Mouse (Mus musculus): Measurements from ENCODE around the gene Lrrc73. TPM values are rescaled to one million over a fixed set of nuclear protein-coding genes. Genes with fewer than 3 reads are reported as not detected.

Gene Lrrc73
- polyA plus RNA-seq (2014; fragmentation: Illumina TruSeq; extraction: RNeasy Lipid Tissue Mini Kit (QIAGEN cat#74804); ENCODE audit: low read depth, low replicate concordance), result not detected

DNA sequence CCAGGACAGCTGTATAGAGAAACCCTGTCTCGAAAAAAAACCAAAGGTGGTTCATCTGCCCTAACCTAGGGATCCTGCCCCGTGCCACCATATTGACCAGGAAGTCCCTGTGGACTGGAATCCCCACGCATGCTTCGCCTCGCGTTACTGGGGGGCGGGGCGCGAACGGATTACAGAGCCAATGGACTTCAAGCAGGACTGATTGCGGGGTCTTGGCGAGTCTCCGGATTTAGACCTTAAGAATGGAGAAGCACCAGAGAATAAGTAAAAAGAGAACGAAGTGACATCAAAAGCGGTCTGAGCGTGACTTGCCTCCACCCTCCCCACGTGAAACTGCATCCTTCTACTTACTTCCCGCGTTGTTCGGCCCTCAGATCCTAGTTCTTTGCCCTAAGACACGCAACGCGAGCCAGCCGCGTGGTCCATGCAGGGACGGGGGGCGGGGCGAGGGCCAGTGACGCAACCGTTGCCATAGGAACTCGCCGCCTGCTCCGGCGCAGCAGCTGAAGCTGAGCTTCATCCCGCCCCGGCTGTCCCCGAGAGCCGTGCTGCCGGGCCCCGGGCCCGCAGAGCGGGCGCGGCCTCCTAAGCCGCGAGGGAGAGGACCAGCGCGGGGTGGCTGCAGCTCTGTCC, at the start of gene Lrrc73:
Gene Lrrc73 (plus strand): TSS at position 80 of the 633 bp plus-strand sequence.

DNA sequence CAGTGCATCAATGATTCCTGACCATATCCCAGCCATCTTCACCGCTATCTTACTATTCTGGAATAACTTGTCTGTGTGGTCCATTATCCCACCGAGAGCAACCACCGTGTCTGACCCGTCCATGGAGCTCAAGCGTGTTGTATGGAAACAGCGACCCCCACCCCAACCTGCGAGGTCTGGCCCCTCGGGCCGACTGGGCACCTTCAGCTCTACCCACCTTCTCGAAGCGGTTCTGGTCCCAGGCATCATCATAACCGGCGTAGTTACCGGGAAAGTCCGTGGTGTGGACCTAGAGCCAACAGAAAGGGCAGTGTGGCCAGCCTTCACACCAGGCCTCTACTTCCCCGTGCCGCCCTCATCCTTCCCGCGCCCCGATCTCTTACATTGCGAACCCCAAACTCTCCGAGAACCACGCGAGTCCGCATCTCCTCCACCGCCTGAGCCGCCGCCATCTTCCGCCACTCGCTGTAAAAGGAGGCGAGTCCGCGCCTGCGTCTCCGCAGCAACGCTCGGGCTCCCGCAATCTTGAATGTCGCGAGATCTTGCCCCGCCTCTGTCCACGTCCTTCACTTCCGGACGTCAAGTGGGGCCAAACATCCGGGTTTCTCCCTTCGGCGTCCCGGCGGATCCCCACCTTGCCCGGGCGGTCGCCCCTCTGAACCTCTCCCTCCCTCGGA, 5.7 kb upstream of the Lrrc73 start, which contains the start of the genes Polr1c and Yipf3:
Gene Polr1c (minus strand): TSS at position 543 of the 677 bp plus-strand sequence.
Gene Yipf3 (plus strand): TSS at position 569 of the 677 bp plus-strand sequence.

DNA sequence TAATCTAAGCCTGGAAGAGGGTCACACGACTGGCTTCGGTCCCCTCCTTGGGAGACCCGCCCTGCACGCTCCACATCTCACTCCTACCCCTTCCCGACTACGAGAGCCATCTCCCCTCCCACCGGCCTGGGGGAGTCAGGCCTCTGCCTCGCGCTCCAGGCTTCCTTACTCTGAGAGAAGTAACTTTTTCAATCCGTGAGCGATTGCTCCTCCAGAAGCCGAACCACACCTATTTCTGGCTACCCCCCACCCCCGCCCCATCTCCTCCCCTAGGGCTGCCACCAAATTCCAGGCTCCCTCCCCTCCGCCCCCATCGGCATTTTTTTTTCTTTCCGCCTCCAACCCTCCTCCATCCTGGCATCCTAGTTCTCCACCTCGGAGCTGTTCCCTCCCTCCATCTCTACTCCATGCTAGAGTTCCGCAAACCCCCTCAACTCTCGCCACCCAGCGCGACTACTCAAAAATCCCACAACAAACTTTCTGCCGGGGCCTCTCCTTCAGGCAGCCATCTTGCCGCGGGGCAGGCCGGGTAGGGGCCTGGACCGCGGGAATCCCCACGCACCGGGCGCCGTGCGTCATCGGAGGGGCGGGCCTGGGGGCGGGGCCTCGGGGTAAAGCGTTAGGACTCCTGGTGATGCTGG, 29.3 kb downstream of the Lrrc73 start, which contains the start of gene Tjap1:
Gene Tjap1 (minus strand): TSS at position 544 of the 641 bp plus-strand sequence.

DNA sequence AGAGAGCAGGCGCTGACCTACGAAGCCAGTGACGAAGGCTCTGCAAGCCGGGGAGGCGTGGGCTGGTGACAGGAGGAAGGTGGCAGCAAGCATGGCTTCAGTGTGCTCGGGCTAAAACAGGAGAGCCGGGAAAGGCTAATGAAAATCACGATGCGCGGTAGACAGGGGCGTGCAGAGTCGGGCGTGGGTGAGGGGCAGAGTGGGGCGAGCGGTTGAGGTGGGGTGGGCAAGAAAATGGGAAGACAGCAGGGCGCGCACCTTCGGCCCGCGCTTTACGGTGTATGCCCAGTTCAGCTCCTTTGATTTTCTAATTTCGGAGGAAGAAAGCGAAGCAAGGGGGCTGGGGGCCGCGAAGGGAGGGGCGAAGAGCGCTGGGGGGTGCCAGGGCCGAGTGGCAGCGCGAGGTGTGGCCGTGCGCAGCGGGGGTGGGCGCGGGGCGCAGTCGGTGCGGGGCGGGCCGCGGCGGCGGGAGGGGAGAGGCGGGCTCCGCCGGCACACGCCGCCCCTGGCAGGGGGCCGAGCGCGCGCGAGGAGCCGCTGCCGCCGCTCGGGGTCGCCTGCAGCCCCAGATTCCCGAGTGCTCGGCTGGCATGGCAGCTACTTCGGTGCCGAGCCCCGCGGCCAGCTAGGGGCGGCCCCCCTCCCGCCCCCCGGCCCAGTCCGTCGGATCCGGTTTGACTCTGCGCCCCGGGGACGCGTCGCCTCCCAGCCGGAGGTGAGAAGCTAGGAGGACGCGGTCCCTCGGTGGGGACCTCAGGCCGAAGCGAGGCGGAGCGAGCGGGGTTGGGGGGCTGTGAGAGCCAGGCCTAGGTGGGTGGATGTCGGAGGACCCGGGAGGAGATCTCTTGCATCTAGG, 44.3 kb downstream of the Lrrc73 start, which contains the start of gene Dlk2:
Gene Dlk2 (plus strand): TSS at position 58 of the 856 bp plus-strand sequence.

Other genes starting within 250 kb of the Lrrc73 start
- 57.9 TPM for gene Vegfa, start 221.2 kb upstream of the Lrrc73 start, polyA plus RNA-seq (2014; fragmentation: Illumina TruSeq; extraction: RNeasy Lipid Tissue Mini Kit (QIAGEN cat#74804); ENCODE audit: low read depth, low replicate concordance)
- 25.4 TPM for gene Mrps18a, start 142.5 kb upstream of the Lrrc73 start, polyA plus RNA-seq (2014; fragmentation: Illumina TruSeq; extraction: RNeasy Lipid Tissue Mini Kit (QIAGEN cat#74804); ENCODE audit: low read depth, low replicate concordance)
- gene Rsph9, start 109.3 kb upstream of the Lrrc73 start, polyA plus RNA-seq (2014; fragmentation: Illumina TruSeq; extraction: RNeasy Lipid Tissue Mini Kit (QIAGEN cat#74804); ENCODE audit: low read depth, low replicate concordance), result 2.5 TPM
- gene Mad2l1bp, start 100.0 kb upstream of the Lrrc73 start, polyA plus RNA-seq (2014; fragmentation: Illumina TruSeq; extraction: RNeasy Lipid Tissue Mini Kit (QIAGEN cat#74804); ENCODE audit: low read depth, low replicate concordance), result 1.2 TPM
- 2.3 TPM for gene Gtpbp2, start 92.5 kb upstream of the Lrrc73 start, polyA plus RNA-seq (2014; fragmentation: Illumina TruSeq; extraction: RNeasy Lipid Tissue Mini Kit (QIAGEN cat#74804); ENCODE audit: low read depth, low replicate concordance)
- gene Polh, start 50.9 kb upstream of the Lrrc73 start, polyA plus RNA-seq (2014; fragmentation: Illumina TruSeq; extraction: RNeasy Lipid Tissue Mini Kit (QIAGEN cat#74804); ENCODE audit: low read depth, low replicate concordance), result 5.7 TPM
- gene Xpo5, start 50.7 kb upstream of the Lrrc73 start, polyA plus RNA-seq (2014; fragmentation: Illumina TruSeq; extraction: RNeasy Lipid Tissue Mini Kit (QIAGEN cat#74804); ENCODE audit: low read depth, low replicate concordance), result 14.3 TPM
- gene Polr1c, start 5.5 kb upstream of the Lrrc73 start, polyA plus RNA-seq (2014; fragmentation: Illumina TruSeq; extraction: RNeasy Lipid Tissue Mini Kit (QIAGEN cat#74804); ENCODE audit: low read depth, low replicate concordance), result 4.5 TPM
- 1.7 TPM for gene Yipf3, start 5.5 kb upstream of the Lrrc73 start, polyA plus RNA-seq (2014; fragmentation: Illumina TruSeq; extraction: RNeasy Lipid Tissue Mini Kit (QIAGEN cat#74804); ENCODE audit: low read depth, low replicate concordance)
- not detected for gene Tjap1, start 29.5 kb downstream of the Lrrc73 start, polyA plus RNA-seq (2014; fragmentation: Illumina TruSeq; extraction: RNeasy Lipid Tissue Mini Kit (QIAGEN cat#74804); ENCODE audit: low read depth, low replicate concordance)
- gene Dlk2, start 43.9 kb downstream of the Lrrc73 start, polyA plus RNA-seq (2014; fragmentation: Illumina TruSeq; extraction: RNeasy Lipid Tissue Mini Kit (QIAGEN cat#74804); ENCODE audit: low read depth, low replicate concordance), result not detected
- gene Abcc10, start 74.8 kb downstream of the Lrrc73 start, polyA plus RNA-seq (2014; fragmentation: Illumina TruSeq; extraction: RNeasy Lipid Tissue Mini Kit (QIAGEN cat#74804); ENCODE audit: low read depth, low replicate concordance), result 0.36 TPM
- 54.2 TPM for gene Zfp318, start 130.2 kb downstream of the Lrrc73 start, polyA plus RNA-seq (2014; fragmentation: Illumina TruSeq; extraction: RNeasy Lipid Tissue Mini Kit (QIAGEN cat#74804); ENCODE audit: low read depth, low replicate concordance)
- gene Crip3, start 175.4 kb downstream of the Lrrc73 start, polyA plus RNA-seq (2014; fragmentation: Illumina TruSeq; extraction: RNeasy Lipid Tissue Mini Kit (QIAGEN cat#74804); ENCODE audit: low read depth, low replicate concordance), result not detected
- gene Slc22a7, start 184.9 kb downstream of the Lrrc73 start, polyA plus RNA-seq (2014; fragmentation: Illumina TruSeq; extraction: RNeasy Lipid Tissue Mini Kit (QIAGEN cat#74804); ENCODE audit: low read depth, low replicate concordance), result 9.3 TPM
- 0.20 TPM for gene Ttbk1, start 234.1 kb downstream of the Lrrc73 start, polyA plus RNA-seq (2014; fragmentation: Illumina TruSeq; extraction: RNeasy Lipid Tissue Mini Kit (QIAGEN cat#74804); ENCODE audit: low read depth, low replicate concordance)
- 7.3 TPM for gene Dnph1, start 243.2 kb downstream of the Lrrc73 start, polyA plus RNA-seq (2014; fragmentation: Illumina TruSeq; extraction: RNeasy Lipid Tissue Mini Kit (QIAGEN cat#74804); ENCODE audit: low read depth, low replicate concordance)